Mouse (Mus musculus) 3T3-L1 (cell line): ENCODE data around the gene Pold1.
A peak's percentile ranks its signal among the peaks of the same experiment; 100 is the strongest.

Experiments
- DNase-seq: peaks from one replicate; pipeline ENCODE4 v3.0.0-alpha.2; 2015; ENCODE audit warnings: low read depth, low spot score

The Pold1 gene

GRCm38 (mm10) chr7:44486927-44487575 is 61.6 kb downstream of the Pold1 start:
- no peak for DNase-seq

- DNase-seq, result no peak
These were observed 63.0 kb downstream of the Pold1 start for GRCm38 (mm10) chr7:44485572-44486195.

DNA sequence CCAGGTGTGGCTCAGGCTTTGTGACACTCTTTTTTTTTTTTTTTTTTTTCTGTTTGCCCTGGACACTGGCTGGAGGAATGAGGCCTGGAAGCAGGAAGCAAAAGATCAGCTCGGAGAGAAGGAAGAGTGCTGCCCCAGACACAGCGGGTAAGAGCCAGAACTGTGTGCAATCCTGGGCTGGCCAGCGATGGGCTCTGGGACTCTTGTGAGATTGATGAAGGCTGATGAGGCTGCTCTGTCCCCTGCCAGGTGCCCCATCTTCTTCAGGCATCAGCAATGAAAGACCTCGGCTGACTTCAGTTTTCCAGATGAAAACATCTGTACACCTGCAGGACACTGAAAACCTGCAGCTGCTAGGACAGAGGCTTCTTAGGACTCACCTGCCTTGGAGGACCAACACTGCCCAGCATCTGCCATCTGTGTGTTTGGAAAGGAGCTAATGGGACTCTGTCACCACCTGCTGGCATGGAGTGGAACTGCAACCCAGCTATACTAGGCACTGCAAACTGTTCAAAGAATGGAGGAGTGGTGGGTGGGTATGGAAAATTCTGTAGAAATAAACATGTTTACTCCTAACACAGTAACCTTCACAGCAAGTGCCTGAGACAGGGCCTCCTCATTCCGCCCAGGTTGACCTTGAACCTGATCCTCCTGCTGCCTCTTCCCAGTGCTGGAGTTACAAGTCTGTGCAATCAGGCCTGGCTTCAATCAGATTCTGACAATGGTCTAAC is 63.6 kb downstream of the Pold1 start:
- DNase-seq, result peak; percentile 80

GRCm38 (mm10) chr7:44484109-44484508 is 64.5 kb downstream of the Pold1 start:
- no peak for DNase-seq

DNA sequence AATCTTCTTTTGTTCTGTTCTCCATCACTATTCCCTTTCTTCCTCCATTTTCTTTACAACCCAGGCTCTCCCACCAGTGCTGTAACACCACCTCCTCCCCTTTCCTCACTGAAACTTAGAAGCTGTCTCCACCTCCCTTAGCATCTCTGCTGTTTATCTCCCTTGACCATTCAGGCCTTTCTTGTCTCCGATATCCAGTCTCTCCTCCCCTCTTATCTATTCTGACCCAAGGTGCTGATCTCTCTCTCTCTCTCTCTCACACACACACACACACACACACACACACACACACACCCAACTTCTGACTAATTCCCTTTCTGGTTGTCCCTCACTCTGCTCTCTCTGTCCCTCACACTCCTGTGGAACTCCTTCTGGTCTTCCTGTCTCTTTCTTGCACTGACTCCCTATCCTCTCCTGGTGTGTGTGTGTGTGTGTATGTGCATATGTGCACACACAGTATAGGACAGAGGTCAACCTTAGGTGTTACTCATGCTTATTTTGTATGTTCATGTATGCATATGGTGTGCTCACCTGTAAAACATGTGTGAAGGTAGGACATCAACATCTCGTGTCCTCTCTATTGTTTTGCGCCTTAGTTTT is 65.7 kb downstream of the Pold1 start:
- no peak for DNase-seq
